Mouse (Mus musculus): ENCODE results near the gene Kcnd3. TPM values are rescaled to one million over a fixed set of nuclear protein-coding genes. Genes with fewer than 3 reads are reported as not detected.
A peak's percentile ranks its signal among the peaks of the same experiment; 100 is the strongest.

Gene Kcnd3
- polyA plus RNA-seq, 1 experiment from 2014 or later, result 0.10 TPM

- no peaks in the 10 kb centered on the region for H3K9me3 ChIP-seq (replicated peaks)
- H3K36me3 ChIP-seq, result no peaks in the 10 kb centered on the region
- H3K4me2 ChIP-seq, result no peak overlapping the region
- WGBS (ENCODE audit: insufficient replicate concordance), result 53% methylated on average over 1 of the region's 1 CpGs
- H3K9ac ChIP-seq, result no peak overlapping the region
- DNase-seq, result no peak
- no peaks in the 10 kb centered on the region for H3K4me1 ChIP-seq (replicated peaks)
- no peak for ATAC-seq (ENCODE audit: low read depth)
- no peak overlapping the region for H3K4me3 ChIP-seq (replicated peaks)
- H3K27me3 ChIP-seq, result no peaks in the 10 kb centered on the region
- H3K27ac ChIP-seq, result no peak overlapping the region
Measured at GRCm38 (mm10) chr3:105418441-105418840, 33.7 kb upstream of the Kcnd3 start.

- no peaks in the 10 kb centered on the region for H3K36me3 ChIP-seq
- H3K4me2 ChIP-seq, result no peak overlapping the region
- no peak overlapping the region for H3K9ac ChIP-seq
- ATAC-seq (ENCODE audit: low read depth) (no peak), DNase-seq (no peak)
- H3K27ac ChIP-seq, result no peak overlapping the region
- H3K4me1 ChIP-seq (replicated peaks), result no peaks in the 10 kb centered on the region
- H3K27me3 ChIP-seq, result no peaks in the 10 kb centered on the region
- H3K9me3 ChIP-seq (replicated peaks), result no peaks in the 10 kb centered on the region
- H3K4me3 ChIP-seq (replicated peaks), result no peak overlapping the region
Measured at GRCm38 (mm10) chr3:105422391-105422790, 29.7 kb upstream of the Kcnd3 start.

- H3K9ac ChIP-seq, result no peak overlapping the region
- H3K4me3 ChIP-seq (replicated peaks), result no peak overlapping the region
- no peaks in the 10 kb centered on the region for H3K4me1 ChIP-seq (replicated peaks)
- H3K4me2 ChIP-seq, result no peak overlapping the region
- H3K27ac ChIP-seq, result no peak overlapping the region
- WGBS (ENCODE audit: insufficient replicate concordance), result 51% methylated on average over 4 of the region's 4 CpGs
- DNase-seq, result no peak
- H3K27me3 ChIP-seq, result no peaks in the 10 kb centered on the region
- no peak for ATAC-seq (ENCODE audit: low read depth)
- no peaks in the 10 kb centered on the region for H3K9me3 ChIP-seq (replicated peaks)
- no peaks in the 10 kb centered on the region for H3K36me3 ChIP-seq
Measured at GRCm38 (mm10) chr3:105423427-105423826, 28.7 kb upstream of the Kcnd3 start.

- Histone ChIP-seq H3K4me1 (replicated peaks) (no peaks in the 10 kb centered on the region), H3K9ac (no peak overlapping the region), H3K4me3 (replicated peaks) (no peak overlapping the region), H3K4me2 (no peak overlapping the region), H3K27ac (no peak overlapping the region), H3K36me3 (no peaks in the 10 kb centered on the region), H3K9me3 (replicated peaks) (no peaks in the 10 kb centered on the region), H3K27me3 (no peaks in the 10 kb centered on the region)
- no peak for DNase-seq
- ATAC-seq (ENCODE audit: low read depth), result no peak
Measured at GRCm38 (mm10) chr3:105428586-105428985, 23.5 kb upstream of the Kcnd3 start.

- 48% methylated on average over 2 of the region's 2 CpGs for WGBS (ENCODE audit: insufficient replicate concordance)
- no peaks in the 10 kb centered on the region for H3K27me3 ChIP-seq
- H3K9me3 ChIP-seq (replicated peaks), result no peaks in the 10 kb centered on the region
- H3K4me2 ChIP-seq, result no peak overlapping the region
- H3K4me3 ChIP-seq (replicated peaks), result no peak overlapping the region
- H3K36me3 ChIP-seq, result no peaks in the 10 kb centered on the region
- H3K4me1 ChIP-seq (replicated peaks), result no peaks in the 10 kb centered on the region
- H3K9ac ChIP-seq, result no peak overlapping the region
- DNase-seq (no peak), ATAC-seq (ENCODE audit: low read depth) (no peak)
- no peak overlapping the region for H3K27ac ChIP-seq
Measured at GRCm38 (mm10) chr3:105436383-105436782, 15.7 kb upstream of the Kcnd3 start.

- H3K27ac ChIP-seq, result no peak overlapping the region
- H3K9ac ChIP-seq, result no peak overlapping the region
- no peak overlapping the region for H3K4me3 ChIP-seq (replicated peaks)
- no peaks in the 10 kb centered on the region for H3K4me1 ChIP-seq (replicated peaks)
- no peak overlapping the region for H3K4me2 ChIP-seq
- no peaks in the 10 kb centered on the region for H3K27me3 ChIP-seq
- H3K36me3 ChIP-seq, result no peaks in the 10 kb centered on the region
- ATAC-seq (ENCODE audit: low read depth) (no peak), DNase-seq (no peak)
- H3K9me3 ChIP-seq (replicated peaks), result no peaks in the 10 kb centered on the region
- WGBS (ENCODE audit: insufficient replicate concordance), result 62% methylated on average over 11 of the region's 11 CpGs
Measured at GRCm38 (mm10) chr3:105436971-105437370, 15.2 kb upstream of the Kcnd3 start.

- no peak overlapping the region for H3K9ac ChIP-seq
- H3K27me3 ChIP-seq, result no peaks in the 10 kb centered on the region
- no peak overlapping the region for H3K27ac ChIP-seq
- no peaks in the 10 kb centered on the region for H3K36me3 ChIP-seq
- ATAC-seq (ENCODE audit: low read depth) (no peak), DNase-seq (no peak)
- H3K4me3 ChIP-seq (replicated peaks), result no peak overlapping the region
- no peak overlapping the region for H3K4me2 ChIP-seq
- 41% methylated on average over 4 of the region's 4 CpGs for WGBS (ENCODE audit: insufficient replicate concordance)
- no peaks in the 10 kb centered on the region for H3K9me3 ChIP-seq (replicated peaks)
- no peaks in the 10 kb centered on the region for H3K4me1 ChIP-seq (replicated peaks)
Measured at GRCm38 (mm10) chr3:105440873-105441495, 11.1 kb upstream of the Kcnd3 start.

- WGBS (ENCODE audit: insufficient replicate concordance), result 3% methylated on average over 22 of the region's 22 CpGs
- Histone ChIP-seq H3K36me3 (no peaks in the 10 kb centered on the region), H3K9ac (no peak overlapping the region), H3K4me1 (replicated peaks) (peaks cover 12% of the 10 kb centered on the region; the same call in 1 of the 2 replicates), H3K4me3 (replicated peaks) (peak overlapping the region; percentile 45; the same call in 1 of the 2 replicates), H3K27me3 (peaks cover 74% of the 10 kb centered on the region), H3K9me3 (replicated peaks) (no peaks in the 10 kb centered on the region), H3K4me2 (peak overlapping the region; percentile 63), H3K27ac (no peak overlapping the region)
- DNase-seq, result no peak
- no peak for ATAC-seq (ENCODE audit: low read depth)
Measured at GRCm38 (mm10) chr3:105450641-105451470, 1.3 kb upstream of the Kcnd3 start.

GRCm38 (mm10) chr3:105452556-105453213, 555 bp downstream of the Kcnd3 start:
- WGBS (ENCODE audit: insufficient replicate concordance), result under 1% methylated on average over 43 of the region's 60 CpGs
- Histone ChIP-seq H3K27ac (no peak overlapping the region), H3K4me3 (replicated peaks) (peak overlapping the region; percentile 45), H3K9ac (no peak overlapping the region), H3K36me3 (no peaks in the 10 kb centered on the region), H3K27me3 (peaks cover 83% of the 10 kb centered on the region), H3K4me2 (peak overlapping the region; percentile 63), H3K4me1 (replicated peaks) (peaks cover 12% of the 10 kb centered on the region; the same call in 1 of the 2 replicates), H3K9me3 (replicated peaks) (no peaks in the 10 kb centered on the region)
- ATAC-seq (ENCODE audit: low read depth) (no peak), DNase-seq (no peak)

- H3K4me3 ChIP-seq (replicated peaks), result no peak overlapping the region
- no peak for ATAC-seq (ENCODE audit: low read depth)
- H3K27ac ChIP-seq, result no peak overlapping the region
- H3K4me2 ChIP-seq, result peak overlapping the region; percentile 63; the same call in 1 of the 2 replicates
- peaks cover 83% of the 10 kb centered on the region for H3K27me3 ChIP-seq
- 8% methylated on average over 19 of the region's 19 CpGs for WGBS (ENCODE audit: insufficient replicate concordance)
- H3K4me1 ChIP-seq (replicated peaks), result peaks cover 12% of the 10 kb centered on the region; the same call in 1 of the 2 replicates
- no peak overlapping the region for H3K9ac ChIP-seq
- no peaks in the 10 kb centered on the region for H3K9me3 ChIP-seq (replicated peaks)
- H3K36me3 ChIP-seq, result no peaks in the 10 kb centered on the region
- no peak for DNase-seq
Measured at GRCm38 (mm10) chr3:105453214-105453950, 1.3 kb downstream of the Kcnd3 start.

- ATAC-seq (ENCODE audit: low read depth) (no peak), DNase-seq (no peak)
- H3K36me3 ChIP-seq, result no peaks in the 10 kb centered on the region
- no peak overlapping the region for H3K4me3 ChIP-seq (replicated peaks)
- H3K4me2 ChIP-seq, result no peak overlapping the region
- H3K4me1 ChIP-seq (replicated peaks), result peaks cover 4% of the 10 kb centered on the region; the same call in 1 of the 2 replicates
- H3K9ac ChIP-seq, result no peak overlapping the region
- no peaks in the 10 kb centered on the region for H3K9me3 ChIP-seq (replicated peaks)
- peaks cover 40% of the 10 kb centered on the region for H3K27me3 ChIP-seq
- H3K27ac ChIP-seq, result no peak overlapping the region
- WGBS (ENCODE audit: insufficient replicate concordance), result 53% methylated on average over 4 of the region's 4 CpGs
Measured at GRCm38 (mm10) chr3:105457657-105458056, 5.5 kb downstream of the Kcnd3 start.
